Mouse (Mus musculus) heart, adult 2 months (tissue): Measurements from ENCODE around the gene Eps8l2. TPM values are rescaled to one million over a fixed set of nuclear protein-coding genes. Genes with fewer than 3 reads are reported as not detected.

Source experiments
- DNase-seq, 2 experiments: peaks; one replicate each; pipeline ENCODE4 v3.0.0; 2021
- H3K27ac ChIP-seq: fragments of 200-600 bp; 2 replicates; pipeline ENCODE4 v1.8.1; 2022
- H3K27me3 ChIP-seq: fragments of 200-500 bp; 2 replicates; pipeline ENCODE4 v1.6.1; 2012; ENCODE audit warnings: mild to moderate bottlenecking, low read length, inconsistent platforms, mixed read lengths; ENCODE audit not compliant: control insufficient read depth, insufficient read depth
- H3K36me3 ChIP-seq: fragments of 200-500 bp; 2 replicates; pipeline ENCODE4 v1.6.1; 2012; ENCODE audit warnings: low read length, inconsistent platforms; ENCODE audit not compliant: control insufficient read depth, insufficient read depth
- H3K4me1 ChIP-seq: fragments of 200-500 bp; 2 replicates; pipeline ENCODE4 v1.6.1; 2011; ENCODE audit warnings: low read length; ENCODE audit not compliant: control insufficient read depth, insufficient read depth
- H3K4me3 ChIP-seq: fragments of 200-600 bp; 2 replicates; pipeline ENCODE4 v1.8.1; 2022
- H3K79me2 ChIP-seq: fragments of 200-500 bp; replicated peaks from 2 replicates; pipeline ENCODE4 v1.6.1; 2012; ENCODE audit warnings: mild to moderate bottlenecking, inconsistent platforms, low read length, moderate library complexity, mixed read lengths; ENCODE audit not compliant: control insufficient read depth, insufficient read depth
- H3K9ac ChIP-seq: fragments of 200-500 bp; 2 replicates; pipeline ENCODE4 v1.6.1; 2012; ENCODE audit warnings: low read depth, mild to moderate bottlenecking, control low read depth, inconsistent platforms, low read length, mixed read lengths
- CTCF ChIP-seq: fragments of 200-600 bp; IDR thresholded peaks from 2 replicates; pipeline ENCODE4 v1.8.1; 2022; ENCODE audit warnings: antibody characterized with exemption, mild to moderate bottlenecking, moderate library complexity
- EP300 ChIP-seq: fragments of 200-500 bp; IDR thresholded peaks from 2 replicates; pipeline ENCODE4 v1.6.1; 2011; ENCODE audit warnings: low read depth, low read length, control low read depth; ENCODE audit not compliant: insufficient read depth
- POLR2A ChIP-seq: fragments of 200-500 bp; IDR thresholded peaks from 2 replicates; pipeline ENCODE4 v1.6.1; 2011; ENCODE audit warnings: mild to moderate bottlenecking, low read depth, low read length, control low read depth; ENCODE audit not compliant: insufficient read depth
- WGBS: fragments of 180-500 bp; shearing (Covaris S2); methylation state at CpG from one replicate; pipeline ENCODE4 v1.1.7; 2018; 5-methylcytosine and 5-hydroxymethylcytosine counted together
- intact Hi-C: fragments of 180-260 bp; cut with DNase I; formaldehyde crosslinking; loops from one replicate; pipeline ENCODE4 v1.15.1; 2025
- polyA plus RNA-seq: library from polyadenylated mRNA; depleted of rRNA; stranded (reverse); fragments of >200 nt; gene quantifications from 2 replicates; pipeline ENCODE4 v1.2.3, GENCODE M21; 2012
- total RNA-seq, 2 experiments: library from RNA; stranded (reverse); gene quantifications; 2 replicates each; pipeline ENCODE4 v1.2.3; 2021

Eps8l2 gene
- total and polyA plus RNA-seq, 3 experiments, result 3.8 to 8.9 (median 4.3) TPM

- Histone ChIP-seq H3K27ac (no peak overlapping the region), H3K36me3 (no peaks in the 10 kb centered on the region), H3K27me3 (no peaks in the 10 kb centered on the region), H3K9ac (no peak overlapping the region), H3K4me1 (peaks cover 5% of the 10 kb centered on the region), H3K79me2 (no peaks in the 10 kb centered on the region), H3K4me3 (no peak overlapping the region)
- intact Hi-C loops, result no loop called here
- TF ChIP-seq CTCF (no peak), POLR2A (no peak), EP300 (no peak)
- DNase-seq, result no peak
- WGBS, result 86% methylated on average over 4 of the region's 4 CpGs
Observed at GRCm38 (mm10) chr7:141335682-141336081, 3.0 kb upstream of the Eps8l2 start.

- Histone ChIP-seq H3K4me3 (no peak overlapping the region), H3K27ac (no peak overlapping the region), H3K79me2 (no peaks in the 10 kb centered on the region), H3K27me3 (no peaks in the 10 kb centered on the region), H3K4me1 (peaks cover 5% of the 10 kb centered on the region), H3K36me3 (no peaks in the 10 kb centered on the region), H3K9ac (no peak overlapping the region)
- DNase-seq, result no peak
- 75% methylated on average over 3 of the region's 3 CpGs for WGBS
- intact Hi-C loops, result no loop called here
- no peak for TF ChIP-seq EP300
- TF ChIP-seq POLR2A, result no peak
- no peak for TF ChIP-seq CTCF
Observed at GRCm38 (mm10) chr7:141336296-141336695, 2.4 kb upstream of the Eps8l2 start.

- Histone ChIP-seq H3K27me3 (no peaks in the 10 kb centered on the region), H3K9ac (no peak overlapping the region), H3K36me3 (no peaks in the 10 kb centered on the region), H3K79me2 (no peaks in the 10 kb centered on the region), H3K27ac (peak overlapping the region; percentile 54), H3K4me1 (peaks cover 5% of the 10 kb centered on the region), H3K4me3 (no peak overlapping the region)
- DNase-seq, result no peak
- TF ChIP-seq EP300 (no peak), POLR2A (no peak), CTCF (no peak)
- intact Hi-C loops, result no loop called here
- 57% methylated on average over 3 of the region's 3 CpGs for WGBS
Observed at GRCm38 (mm10) chr7:141337716-141338416, 814 bp upstream of the Eps8l2 start.

DNA sequence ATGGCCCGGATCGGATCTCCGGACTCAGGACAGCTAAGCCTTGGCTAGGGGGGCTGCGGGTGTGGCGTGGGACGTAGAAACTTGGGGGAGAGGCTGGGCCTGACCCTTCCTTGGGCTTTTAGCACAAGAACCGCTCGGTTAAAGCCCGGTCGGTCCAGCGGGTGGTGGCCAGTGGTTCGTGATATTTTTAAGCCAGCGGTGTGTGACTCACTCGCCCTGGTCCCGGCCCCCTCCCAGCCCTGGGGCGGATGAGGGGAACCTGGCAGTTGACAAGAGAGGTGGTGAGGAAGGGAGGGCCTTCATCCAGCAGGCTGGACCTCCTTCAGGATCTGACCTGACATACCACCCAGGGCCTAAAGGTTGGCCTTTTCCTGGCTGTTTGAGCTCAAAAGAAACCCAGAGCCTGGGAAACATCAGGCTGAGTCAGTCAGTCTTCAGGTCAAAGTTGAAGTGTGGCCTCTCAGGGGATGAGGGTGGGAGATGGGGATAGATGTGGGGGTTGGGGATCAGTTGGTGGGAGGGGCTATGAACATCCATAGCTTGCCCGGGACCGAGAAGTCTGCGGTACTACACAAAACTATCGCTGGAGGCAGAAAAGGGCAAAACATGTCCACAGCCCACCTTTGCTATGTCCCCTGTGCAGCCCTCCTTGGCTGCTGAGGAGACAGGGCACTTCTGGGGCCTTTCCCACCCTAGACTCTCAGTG is 688 bp downstream of the Eps8l2 start:
- Histone ChIP-seq H3K36me3 (no peaks in the 10 kb centered on the region), H3K4me3 (peak overlapping the region; percentile 33; the same call in 1 of the 2 replicates), H3K4me1 (peaks cover 5% of the 10 kb centered on the region), H3K27me3 (no peaks in the 10 kb centered on the region), H3K27ac (peak overlapping the region; percentile 54), H3K9ac (no peak overlapping the region), H3K79me2 (no peaks in the 10 kb centered on the region)
- WGBS, result 52% methylated on average over 20 of the region's 20 CpGs
- TF ChIP-seq CTCF (no peak), POLR2A (no peak), EP300 (no peak)
- intact Hi-C loops, result no loop called here
- DNase-seq, result no peak

GRCm38 (mm10) chr7:141340023-141340422 is 1.3 kb downstream of the Eps8l2 start:
- no peak for DNase-seq
- Histone ChIP-seq H3K79me2 (no peaks in the 10 kb centered on the region), H3K27ac (no peak overlapping the region), H3K36me3 (no peaks in the 10 kb centered on the region), H3K4me3 (no peak overlapping the region), H3K4me1 (peaks cover 5% of the 10 kb centered on the region), H3K9ac (no peak overlapping the region), H3K27me3 (no peaks in the 10 kb centered on the region)
- TF ChIP-seq CTCF, result no peak
- TF ChIP-seq POLR2A, result no peak
- no peak for TF ChIP-seq EP300
- WGBS, result 85% methylated on average over 7 of the region's 7 CpGs
- intact Hi-C loops, result no loop called here

DNA sequence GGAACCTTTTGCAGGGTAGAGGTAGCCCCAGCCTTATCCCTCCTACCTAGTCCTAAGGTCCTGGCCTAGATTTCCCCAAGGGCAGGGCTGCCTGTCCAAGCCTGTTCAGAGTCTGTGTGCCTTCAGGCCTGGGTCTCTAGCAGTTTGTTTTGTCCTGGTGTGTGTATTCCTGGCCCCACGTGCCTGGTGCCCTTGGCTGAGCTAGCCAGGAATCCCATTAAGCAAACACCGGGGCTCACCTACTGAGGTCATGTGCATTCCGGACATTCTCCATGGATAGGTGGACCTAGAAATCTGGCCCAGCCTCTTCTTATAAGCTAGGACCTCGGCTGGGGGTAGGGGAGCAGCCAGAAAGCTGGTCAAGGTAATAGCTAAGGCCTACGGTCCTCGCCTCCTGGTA is 1.8 kb downstream of the Eps8l2 start:
- no peaks in the 10 kb centered on the region for H3K36me3 ChIP-seq
- 87% methylated on average over 6 of the region's 6 CpGs for WGBS
- no peaks in the 10 kb centered on the region for H3K79me2 ChIP-seq
- peaks cover 5% of the 10 kb centered on the region for H3K4me1 ChIP-seq
- no peak overlapping the region for H3K4me3 ChIP-seq
- H3K27me3 ChIP-seq, result no peaks in the 10 kb centered on the region
- intact Hi-C loops, result no loop called here
- no peak for DNase-seq
- no peak overlapping the region for H3K9ac ChIP-seq
- no peak overlapping the region for H3K27ac ChIP-seq
- TF ChIP-seq EP300 (no peak), POLR2A (no peak)
